Comparison of ENCODE assay signal across 15 mouse cellular contexts in genomic region chr8:88605361-88606040, GRCm38 (mm10). TPM values are rescaled to one million over a fixed set of nuclear protein-coding genes. Genes with fewer than 3 reads are reported as not detected.
DNase-seq lines count a peak whose midpoint lies in the region.
"Had no signal": no experiment of that assay in that cellular context is flagged by ENCODE, and none has a peak within 500 bp of the region (broad histone marks: within the 10 kb centered on the region; RNA-seq: fewer than 3 reads in every experiment).

No protein-coding gene starts in this region.

- peak; percentile 41 for DNase-seq in embryo, embryonic 10 days (ENCODE audit: low spot score)
- no peak for DNase-seq in embryo, embryonic 9.5 days (ENCODE audit: extremely low spot score)
- DNase-seq in kidney, postnatal 4 days, result peak; percentile 47 to 58
- DNase-seq in kidney, adult 18-20 months, result no peak
- no peak for DNase-seq in embryonic facial prominence, embryonic 10.5 days (ENCODE audit: low spot score)
- DNase-seq in lung, postnatal 25 days (ENCODE audit: low spot score), result peak; percentile 49
- no peak for DNase-seq in right cerebral cortex, postnatal 14 days
- no peak for DNase-seq in spleen, adult 12 weeks (ENCODE audit: low spot score)
- DNase-seq: cerebellum, adult 9-11 months; gastrocnemius, postnatal 10 days; layer of hippocampus, postnatal 36 days; thymus, adult 2 months had no signal

- peak overlapping the region; percentile 84 for H3K27ac ChIP-seq in embryonic facial prominence, embryonic 10.5 days (replicated peaks)
- H3K27ac ChIP-seq: heart, embryonic 13.5 days; liver, embryonic 12.5 days had no signal

- peaks cover 53% of the 10 kb centered on the region for H3K4me1 ChIP-seq in embryonic facial prominence, embryonic 10.5 days
- H3K4me1 ChIP-seq: liver, embryonic 12.5 days had no signal

- H3K9me3 ChIP-seq in embryonic facial prominence, embryonic 10.5 days, result 0 out of 2 replicates have a peak, but pooled peaks cover 4% of the 10 kb centered on the region
- H3K9me3 ChIP-seq: liver, embryonic 12.5 days had no signal

- H3K4me3 ChIP-seq in embryonic facial prominence, embryonic 10.5 days, result no peak overlapping the region
- H3K4me3 ChIP-seq: erythroblast, embryonic 14.5 days; heart, embryonic 13.5 days; liver, embryonic 12.5 days had no signal

- no peaks in the 10 kb centered on the region for H3K36me3 ChIP-seq in embryonic facial prominence, embryonic 10.5 days (replicated peaks)
- H3K36me3 ChIP-seq: heart, embryonic 13.5 days; liver, embryonic 12.5 days had no signal

- 58% methylated on average over 13 of the region's 13 CpGs for WGBS in embryonic facial prominence, embryonic 10.5 days

- H3K27me3 ChIP-seq in embryonic facial prominence, embryonic 10.5 days (replicated peaks; ENCODE audit: low read depth, poor library complexity, severe bottlenecking), result 0 out of 2 replicates have a peak, but pooled peaks cover 3% of the 10 kb centered on the region

RNA-seq across cellular contexts. Expression of gene Snx20, which starts 30.4 kb away (rescaled TPM):
- polyA plus RNA-seq in embryonic facial prominence, embryonic 10.5 days (2016; fragmentation: Nextera tagmentation; extraction: Ambion mirVana), result 0.65 and 0.73 TPM in 2 replicates

RNA-seq across cellular contexts. Expression of gene Nod2, which starts 41.6 kb away (rescaled TPM):
- polyA plus RNA-seq in embryonic facial prominence, embryonic 10.5 days (2016; fragmentation: Nextera tagmentation; extraction: Ambion mirVana), result 0.12 and 0.19 TPM in 2 replicates
- polyA plus RNA-seq: erythroblast, embryonic 14.5 days had no signal

Comparison
In these comparisons a context has a peak if more than half of its experiments do, and no peak if none do; other contexts are left out.
1. DNase-seq: peak in embryo, embryonic 10 days (single experiment), kidney, postnatal 4 days (2 of 2) and lung, postnatal 25 days (single experiment); none in embryo, embryonic 9.5 days (single experiment), kidney, adult 18-20 months (single experiment), embryonic facial prominence, embryonic 10.5 days (single experiment), right cerebral cortex, postnatal 14 days (single experiment) and spleen, adult 12 weeks (single experiment).